Mouse (Mus musculus) thymus, adult 2 months (tissue): Measurements from ENCODE around the gene Gm20479. TPM values are rescaled to one million over a fixed set of nuclear protein-coding genes. Genes with fewer than 3 reads are reported as not detected.

ENCODE experiments used
- DNase-seq: peaks from one replicate; pipeline ENCODE4 v3.0.0; 2021
- H3K27ac ChIP-seq: fragments of 200-500 bp; 2 replicates; pipeline ENCODE4 v1.5.1; 2012; ENCODE audit warnings: low read length, control low read depth; ENCODE audit not compliant: control insufficient read depth, insufficient read depth
- H3K27me3 ChIP-seq: fragments of 200-500 bp; 2 replicates; pipeline ENCODE4 v1.6.1; 2012; ENCODE audit warnings: mild to moderate bottlenecking, low read length, moderate library complexity, mixed read lengths; ENCODE audit not compliant: control insufficient read depth, insufficient read depth
- H3K36me3 ChIP-seq: fragments of 200-500 bp; 2 replicates; pipeline ENCODE4 v1.6.1; 2012; ENCODE audit warnings: mild to moderate bottlenecking, low read length, moderate library complexity; ENCODE audit not compliant: control insufficient read depth, insufficient read depth
- H3K4me1 ChIP-seq: fragments of 200-500 bp; replicated peaks from 2 replicates; pipeline ENCODE4 v1.6.1; 2012; ENCODE audit warnings: low read length; ENCODE audit not compliant: control insufficient read depth, insufficient read depth
- H3K4me3 ChIP-seq: fragments of 200-500 bp; 2 replicates; pipeline ENCODE4 v1.5.1; 2012; ENCODE audit warnings: mild to moderate bottlenecking, low read length, control low read depth, moderate library complexity; ENCODE audit not compliant: control insufficient read depth, insufficient read depth
- CTCF ChIP-seq: fragments of 200-500 bp; IDR thresholded peaks from 2 replicates; pipeline ENCODE4 v1.5.1; 2012; ENCODE audit warnings: mild to moderate bottlenecking, control low read depth, low read length, moderate library complexity, borderline replicate concordance; ENCODE audit not compliant: control insufficient read depth, poor library complexity, insufficient read depth; ENCODE audit errors: extremely low read depth
- POLR2A ChIP-seq: fragments of 200-500 bp; IDR thresholded peaks from 2 replicates; pipeline ENCODE4 v1.6.1; 2012; ENCODE audit warnings: mild to moderate bottlenecking, low read length, control low read depth, moderate library complexity; ENCODE audit not compliant: control insufficient read depth, poor library complexity, insufficient read depth; ENCODE audit errors: extremely low read depth
- WGBS: fragments of 180-500 bp; shearing (Covaris S2); methylation state at CpG from one replicate; pipeline ENCODE4 v1.1.7; 2018; 5-methylcytosine and 5-hydroxymethylcytosine counted together
- polyA plus RNA-seq: library from polyadenylated mRNA; depleted of rRNA; stranded (reverse); fragments of >200 nt; gene quantifications from 2 replicates; pipeline ENCODE4 v1.2.3, GENCODE M21; 2012; rRNA removed

Gene Gm20479
- polyA plus RNA-seq, 1 experiment = not detected

DNA sequence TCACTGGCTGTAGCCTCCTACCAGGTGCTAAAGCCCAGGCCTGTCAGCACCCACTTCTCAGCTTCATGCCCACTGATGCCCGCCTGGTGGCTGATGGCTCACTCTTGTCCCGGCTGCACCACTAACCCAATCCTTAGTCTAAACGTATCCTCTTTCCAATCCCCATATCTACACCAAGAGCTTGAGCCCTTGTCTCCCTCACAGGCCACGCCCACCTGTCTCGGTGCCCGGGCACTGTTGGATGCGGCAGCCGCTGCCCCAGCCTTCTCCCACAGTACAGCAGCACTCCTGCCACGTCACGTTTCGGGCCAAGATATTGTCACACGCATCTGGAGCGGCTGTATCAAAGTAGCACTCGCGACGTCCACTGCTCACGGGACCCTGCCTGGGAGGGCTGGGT, 46.9 kb downstream of the Gm20479 start:
- no peak for TF ChIP-seq CTCF
- TF ChIP-seq POLR2A = no peak
- DNase-seq = no peak
- no peaks in the 10 kb centered on the region for H3K27me3 ChIP-seq
- WGBS = 14% methylated on average over 17 of the region's 17 CpGs
- H3K4me1 ChIP-seq = peaks cover 8% of the 10 kb centered on the region
- no peaks in the 10 kb centered on the region for H3K36me3 ChIP-seq
- no peak overlapping the region for H3K27ac ChIP-seq
- H3K4me3 ChIP-seq = no peak overlapping the region

DNA sequence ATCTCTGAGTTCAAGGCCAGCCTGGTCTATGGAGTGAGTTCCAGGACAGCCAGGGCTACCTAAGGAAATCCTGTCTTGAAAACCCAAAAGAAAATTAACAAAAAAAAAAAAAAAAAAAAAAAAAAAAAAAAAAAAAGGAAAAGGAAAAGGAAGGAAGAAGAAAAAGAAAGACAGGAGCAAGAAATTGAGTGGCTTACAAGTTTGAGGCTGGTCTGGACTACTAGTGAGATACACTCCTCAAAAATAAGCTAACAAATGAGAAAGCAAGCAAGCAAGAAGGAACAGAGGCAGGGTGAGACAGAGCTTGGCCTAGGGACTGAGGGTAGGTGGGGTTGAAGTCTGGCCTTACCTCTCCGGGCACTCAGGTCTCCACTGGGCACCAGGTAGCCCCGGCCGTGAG, 47.4 kb downstream of the Gm20479 start:
- no peak overlapping the region for H3K27ac ChIP-seq
- H3K27me3 ChIP-seq = no peaks in the 10 kb centered on the region
- DNase-seq = no peak
- 88% methylated on average over 3 of the region's 3 CpGs for WGBS
- no peak overlapping the region for H3K4me3 ChIP-seq
- H3K36me3 ChIP-seq = no peaks in the 10 kb centered on the region
- peaks cover 6% of the 10 kb centered on the region; the same call in 1 of the 2 replicates for H3K4me1 ChIP-seq
- TF ChIP-seq POLR2A (no peak), CTCF (no peak)

DNA sequence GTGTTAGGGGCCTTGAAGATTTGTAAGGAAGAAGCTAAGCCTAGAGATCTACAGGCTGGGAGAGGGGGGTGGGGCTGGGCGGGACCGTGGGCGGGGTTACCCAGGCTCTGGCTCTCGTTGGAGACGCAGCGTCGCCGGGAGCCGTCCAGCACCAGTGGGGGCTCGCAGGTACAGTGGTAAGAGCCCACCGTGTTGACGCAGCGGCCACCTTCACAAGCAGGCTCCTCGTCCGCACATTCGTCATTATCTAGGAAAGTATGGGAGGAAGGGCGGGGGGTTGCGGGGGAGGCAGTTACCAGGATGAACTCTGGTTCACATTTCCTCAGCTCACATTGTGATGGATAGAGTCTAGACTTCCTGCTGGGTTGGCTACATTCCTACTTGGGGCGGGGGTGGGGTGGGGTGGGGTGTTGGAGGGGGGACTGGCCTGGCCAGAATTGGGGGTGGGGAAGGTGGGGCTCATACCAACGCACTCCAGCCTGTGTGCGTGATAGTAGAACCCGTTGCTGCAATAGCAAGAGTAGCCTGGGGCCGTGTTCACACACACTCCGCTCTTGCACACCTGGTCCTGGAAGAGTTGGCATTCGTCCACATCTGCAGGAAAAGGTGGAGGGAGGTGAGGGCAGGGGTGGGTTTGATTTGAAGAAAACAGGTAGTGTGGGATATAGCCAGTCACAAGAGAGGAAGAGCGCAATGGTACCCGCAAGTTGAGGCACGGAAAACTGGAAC, 48.2 kb downstream of the Gm20479 start:
- TF ChIP-seq POLR2A (no peak), CTCF (no peak)
- WGBS = 22% methylated on average over 28 of the region's 28 CpGs
- Histone ChIP-seq H3K27me3 (no peaks in the 10 kb centered on the region), H3K36me3 (no peaks in the 10 kb centered on the region), H3K27ac (no peak overlapping the region), H3K4me1 (peaks cover 5% of the 10 kb centered on the region; the same call in 1 of the 2 replicates), H3K4me3 (no peak overlapping the region)
- no peak for DNase-seq

DNA sequence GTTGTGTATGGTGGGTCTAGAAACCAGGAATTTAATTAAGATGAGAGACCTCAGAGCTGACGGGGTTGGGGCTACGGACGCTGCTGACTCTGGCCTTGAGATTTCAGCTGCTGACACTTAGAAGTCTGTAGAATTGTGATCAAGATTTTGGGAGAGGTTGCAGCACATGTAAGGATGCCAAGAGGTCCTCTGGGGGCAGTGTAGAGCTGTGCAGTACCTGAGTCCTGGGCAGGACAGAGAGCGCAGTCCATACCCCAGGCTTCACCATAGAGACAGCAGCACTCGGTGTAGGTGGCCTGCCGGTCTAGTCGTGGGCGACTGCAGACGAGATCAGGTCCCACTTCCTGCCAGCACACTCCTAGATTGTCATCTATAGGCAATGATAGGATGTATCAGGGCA, 49.7 kb downstream of the Gm20479 start:
- DNase-seq = no peak
- Histone ChIP-seq H3K36me3 (no peaks in the 10 kb centered on the region), H3K4me1 (peaks cover 5% of the 10 kb centered on the region; the same call in 1 of the 2 replicates), H3K27ac (no peak overlapping the region), H3K27me3 (no peaks in the 10 kb centered on the region), H3K4me3 (no peak overlapping the region)
- TF ChIP-seq POLR2A = no peak
- WGBS = 84% methylated on average over 9 of the region's 9 CpGs

DNA sequence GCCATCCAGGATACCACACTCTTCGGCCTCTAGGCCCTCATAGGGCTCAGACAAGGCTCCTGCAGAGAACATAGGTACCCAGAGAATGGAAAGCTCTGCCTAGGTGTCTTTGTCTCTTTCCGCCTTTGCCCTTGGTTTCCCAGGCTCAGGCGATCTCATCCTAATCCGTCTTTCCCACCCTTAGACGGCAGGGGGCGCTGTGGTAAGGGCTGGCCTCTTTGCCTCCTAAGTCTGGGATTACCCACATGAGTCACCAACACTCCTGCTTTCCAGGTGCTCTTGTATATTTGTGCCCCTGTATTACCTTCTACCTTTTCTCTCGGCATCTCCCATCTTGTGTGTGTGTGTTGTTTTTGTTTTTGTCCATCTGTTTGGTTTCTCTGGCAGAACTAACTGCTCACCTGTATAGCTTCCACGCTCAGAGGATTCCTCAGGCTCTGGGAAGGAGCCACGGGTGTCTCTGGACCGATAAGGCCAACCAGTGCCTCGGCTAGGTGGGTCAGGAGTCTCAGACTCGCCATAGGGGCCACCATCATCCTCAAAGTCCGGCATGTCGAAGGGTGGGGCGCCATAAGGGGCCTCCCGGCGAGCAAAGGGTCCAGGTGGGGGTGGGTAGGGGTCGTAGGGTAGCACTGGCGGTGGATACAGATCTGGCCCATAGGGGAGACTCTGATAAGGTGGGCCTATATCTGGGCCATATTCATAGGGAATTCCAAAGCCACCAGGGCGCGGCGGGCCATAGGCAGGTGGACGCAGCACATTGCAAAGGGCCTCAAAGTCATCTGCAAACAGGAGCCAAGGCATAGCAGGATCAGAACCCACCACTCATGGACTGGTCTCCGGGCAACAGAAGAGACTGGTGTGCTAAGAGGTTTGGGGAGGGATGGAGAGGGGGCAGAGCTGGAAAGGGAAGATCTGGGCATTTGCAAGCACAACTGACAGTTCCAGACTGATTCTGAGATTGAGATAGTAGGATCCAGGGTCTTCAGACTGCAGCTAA, 50.8 kb downstream of the Gm20479 start:
- TF ChIP-seq POLR2A (no peak), CTCF (peak; percentile 66; the same call in 1 of the 2 replicates)
- Histone ChIP-seq H3K36me3 (no peaks in the 10 kb centered on the region), H3K4me1 (peaks cover 5% of the 10 kb centered on the region; the same call in 1 of the 2 replicates), H3K27ac (no peak overlapping the region), H3K4me3 (no peak overlapping the region), H3K27me3 (no peaks in the 10 kb centered on the region; the same call in 1 of the 2 replicates)
- 82% methylated on average over 24 of the region's 24 CpGs for WGBS
- DNase-seq = peak; percentile 43

DNA sequence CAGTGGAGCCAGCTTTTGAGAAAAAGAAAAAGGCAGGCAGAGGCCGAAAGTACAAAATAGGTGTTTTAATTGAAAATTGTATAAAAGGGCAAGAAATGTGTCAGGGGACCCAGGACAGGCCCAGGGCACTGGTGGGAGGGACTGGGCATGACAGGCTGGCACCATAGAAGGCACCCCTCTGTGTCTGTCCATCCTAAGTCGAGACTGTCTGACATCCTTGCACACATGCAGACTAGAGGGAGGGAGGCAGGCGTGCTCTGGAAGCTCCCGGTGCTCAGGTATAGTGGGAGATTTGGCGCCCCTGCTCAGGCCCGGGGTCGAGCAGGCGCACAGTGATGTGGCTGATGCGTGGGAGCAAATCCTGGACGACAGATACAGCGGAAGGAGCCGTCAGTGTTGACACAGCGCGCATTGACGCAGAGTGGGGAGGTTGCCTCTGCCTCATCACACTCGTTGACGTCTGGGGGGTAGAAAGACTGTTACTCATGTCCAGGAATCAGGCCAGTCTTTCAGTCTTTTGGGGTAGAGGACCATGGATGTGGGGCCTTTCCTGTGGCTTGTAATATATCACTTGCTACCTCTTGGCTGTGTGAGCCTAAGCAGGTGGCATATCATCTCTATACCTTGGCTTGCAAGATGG, 52.0 kb downstream of the Gm20479 start:
- Histone ChIP-seq H3K36me3 (no peaks in the 10 kb centered on the region), H3K4me3 (no peak overlapping the region), H3K27ac (no peak overlapping the region), H3K4me1 (peaks cover under 1% of the 10 kb centered on the region; the same call in 1 of the 2 replicates), H3K27me3 (no peaks in the 10 kb centered on the region; the same call in 1 of the 2 replicates)
- DNase-seq = no peak
- WGBS = 92% methylated on average over 17 of the region's 17 CpGs
- TF ChIP-seq CTCF = no peak
- TF ChIP-seq POLR2A = no peak

Other genes with a start within 250 kb of the Gm20479 start
- gene Cyp2f2, start 237.5 kb downstream of the Gm20479 start, polyA plus RNA-seq = 19.2 and 24.7 TPM in 2 replicates
- 0.11 TPM in 1 of 2 replicates, not detected in the other for gene Cyp2t4, start 203.7 kb downstream of the Gm20479 start, polyA plus RNA-seq
- 116 and 125 TPM in 2 replicates for gene Egln2, start 190.6 kb downstream of the Gm20479 start, polyA plus RNA-seq
- 127 and 136 TPM in 2 replicates for gene Rab4b, start 178.5 kb downstream of the Gm20479 start, polyA plus RNA-seq
- 0.19 TPM in 1 of 2 replicates, not detected in the other for gene Gm21983, start 176.3 kb downstream of the Gm20479 start, polyA plus RNA-seq
- 4.0 and 5.2 TPM in 2 replicates for gene Mia, start 176.3 kb downstream of the Gm20479 start, polyA plus RNA-seq
- 20.4 and 20.9 TPM in 2 replicates for gene BC024978, start 161.6 kb downstream of the Gm20479 start, polyA plus RNA-seq
- gene Snrpa, start 161.1 kb downstream of the Gm20479 start, polyA plus RNA-seq = 293 and 316 TPM in 2 replicates
- 12.2 and 12.4 TPM in 2 replicates for gene Itpkc, start 128.8 kb downstream of the Gm20479 start, polyA plus RNA-seq
- 53.1 and 57.8 TPM in 2 replicates for gene Coq8b, start 124.4 kb downstream of the Gm20479 start, polyA plus RNA-seq
- gene Numbl, start 99.0 kb downstream of the Gm20479 start, polyA plus RNA-seq = 10.3 and 10.7 TPM in 2 replicates
- gene Ltbp4, start 19.7 kb downstream of the Gm20479 start, polyA plus RNA-seq = 48.3 and 77.5 TPM in 2 replicates
- 203 and 206 TPM in 2 replicates for gene Shkbp1, start 1.4 kb downstream of the Gm20479 start, polyA plus RNA-seq
- 0.13 TPM in 2 replicates for gene Sptbn4, start 90.3 kb upstream of the Gm20479 start, polyA plus RNA-seq
- 40.9 and 50.8 TPM in 2 replicates for gene Blvrb, start 90.6 kb upstream of the Gm20479 start, polyA plus RNA-seq
- 25.8 and 26.7 TPM in 2 replicates for gene Sertad3, start 116.3 kb upstream of the Gm20479 start, polyA plus RNA-seq
- 44.9 and 46.4 TPM in 2 replicates for gene Sertad1, start 129.5 kb upstream of the Gm20479 start, polyA plus RNA-seq
- 2.0 and 2.4 TPM in 2 replicates for gene Prx, start 141.9 kb upstream of the Gm20479 start, polyA plus RNA-seq
- 1.1 and 1.3 TPM in 2 replicates for gene Hipk4, start 165.8 kb upstream of the Gm20479 start, polyA plus RNA-seq
- 456 and 516 TPM in 2 replicates for gene Pld3, start 195.8 kb upstream of the Gm20479 start, polyA plus RNA-seq
- gene 2310022A10Rik, start 195.8 kb upstream of the Gm20479 start, polyA plus RNA-seq = 58.0 and 58.1 TPM in 2 replicates
- gene Akt2, start 234.1 kb upstream of the Gm20479 start, polyA plus RNA-seq = 133 and 139 TPM in 2 replicates